Mouse (Mus musculus): ENCODE data around the gene Erbb4. TPM values are rescaled to one million over a fixed set of nuclear protein-coding genes. Genes with fewer than 3 reads are reported as not detected.

Gene Erbb4
- polyA plus RNA-seq, 1 experiment from 2014 or later: not detected

GRCm38 (mm10) chr1:69105096-69105492 is 2.8 kb downstream of the Erbb4 start:
- H3K27ac ChIP-seq (ENCODE audit: low read depth, low read length): no peak overlapping the region

GRCm38 (mm10) chr1:69103211-69103706 is 4.6 kb downstream of the Erbb4 start:
- no peak for ATAC-seq
- H3K36me3 ChIP-seq (ENCODE audit: control insufficient read depth, insufficient read depth): no peaks in the 10 kb centered on the region
- peaks cover 45% of the 10 kb centered on the region for H3K27me3 ChIP-seq (replicated peaks; ENCODE audit: control insufficient read depth, insufficient read depth, low read length)
- H3K9me3 ChIP-seq (ENCODE audit: control insufficient read depth): no peaks in the 10 kb centered on the region
- no peak overlapping the region for H3K27ac ChIP-seq (ENCODE audit: low read depth, low read length)
- H3K4me3 ChIP-seq (ENCODE audit: low read depth, low read length): no peak overlapping the region
- TF ChIP-seq CTCF (IDR thresholded peaks at IDR 0.05; ENCODE audit: low read depth): no peak
- no peak overlapping the region for H3K9ac ChIP-seq (ENCODE audit: low read depth, low read length)
- 84% methylated on average over 6 of the region's 6 CpGs for WGBS
- 0 out of 2 replicates have a peak, but pooled peaks cover 7% of the 10 kb centered on the region for H3K4me1 ChIP-seq (replicated peaks; ENCODE audit: control insufficient read depth, insufficient read depth, low read length)
- no peak overlapping the region for H3K4me2 ChIP-seq (replicated peaks; ENCODE audit: low read depth)

More at GRCm38 (mm10) chr1:69105096-69105492, 2.8 kb downstream of the Erbb4 start:
- H3K4me2 ChIP-seq (replicated peaks; ENCODE audit: low read depth): peak overlapping the region; percentile 99
- ATAC-seq: no peak
- TF ChIP-seq CTCF (IDR thresholded peaks at IDR 0.05; ENCODE audit: low read depth): no peak
- H3K4me3 ChIP-seq (ENCODE audit: low read depth, low read length): peak overlapping the region; percentile 46; the same call in 1 of the 2 replicates
- H3K9ac ChIP-seq (ENCODE audit: low read depth, low read length): no peak overlapping the region
- 4% methylated on average over 13 of the region's 13 CpGs for WGBS
- 0 out of 2 replicates have a peak, but pooled peaks cover 8% of the 10 kb centered on the region for H3K4me1 ChIP-seq (replicated peaks; ENCODE audit: control insufficient read depth, insufficient read depth, low read length)
- no peaks in the 10 kb centered on the region for H3K9me3 ChIP-seq (ENCODE audit: control insufficient read depth)
- peaks cover 55% of the 10 kb centered on the region for H3K27me3 ChIP-seq (replicated peaks; ENCODE audit: control insufficient read depth, insufficient read depth, low read length)
- H3K36me3 ChIP-seq (ENCODE audit: control insufficient read depth, insufficient read depth): no peaks in the 10 kb centered on the region

- 76% methylated on average over 2 of the region's 2 CpGs for WGBS
- H3K27ac ChIP-seq (ENCODE audit: low read depth, low read length): no peak overlapping the region
- H3K9ac ChIP-seq (ENCODE audit: low read depth, low read length): no peak overlapping the region
- no peak for TF ChIP-seq CTCF (IDR thresholded peaks at IDR 0.05; ENCODE audit: low read depth)
- H3K4me2 ChIP-seq (replicated peaks; ENCODE audit: low read depth): no peak overlapping the region
- ATAC-seq: no peak
- H3K36me3 ChIP-seq (ENCODE audit: control insufficient read depth, insufficient read depth): no peaks in the 10 kb centered on the region
- H3K4me3 ChIP-seq (ENCODE audit: low read depth, low read length): no peak overlapping the region
- H3K4me1 ChIP-seq (replicated peaks; ENCODE audit: control insufficient read depth, insufficient read depth, low read length): no peaks in the 10 kb centered on the region
- H3K9me3 ChIP-seq (ENCODE audit: control insufficient read depth): no peaks in the 10 kb centered on the region
- H3K27me3 ChIP-seq (replicated peaks; ENCODE audit: control insufficient read depth, insufficient read depth, low read length): peaks cover 30% of the 10 kb centered on the region
Measured at GRCm38 (mm10) chr1:69101670-69102069, 6.2 kb downstream of the Erbb4 start.

GRCm38 (mm10) chr1:69093052-69093451 is 14.8 kb downstream of the Erbb4 start:
- no peaks in the 10 kb centered on the region for H3K4me1 ChIP-seq (replicated peaks; ENCODE audit: control insufficient read depth, insufficient read depth, low read length)
- H3K4me3 ChIP-seq (ENCODE audit: low read depth, low read length): no peak overlapping the region
- no peak for TF ChIP-seq CTCF (IDR thresholded peaks at IDR 0.05; ENCODE audit: low read depth)
- H3K27ac ChIP-seq (ENCODE audit: low read depth, low read length): no peak overlapping the region
- 45% methylated on average over 3 of the region's 3 CpGs for WGBS
- H3K4me2 ChIP-seq (replicated peaks; ENCODE audit: low read depth): no peak overlapping the region
- ATAC-seq: no peak
- no peaks in the 10 kb centered on the region for H3K27me3 ChIP-seq (replicated peaks; ENCODE audit: control insufficient read depth, insufficient read depth, low read length)
- H3K9me3 ChIP-seq (ENCODE audit: control insufficient read depth): no peaks in the 10 kb centered on the region
- H3K36me3 ChIP-seq (ENCODE audit: control insufficient read depth, insufficient read depth): no peaks in the 10 kb centered on the region
- H3K9ac ChIP-seq (ENCODE audit: low read depth, low read length): no peak overlapping the region

GRCm38 (mm10) chr1:69089331-69089730 is 18.5 kb downstream of the Erbb4 start:
- Histone ChIP-seq H3K4me1 (replicated peaks; ENCODE audit: control insufficient read depth, insufficient read depth, low read length) (no peaks in the 10 kb centered on the region), H3K4me3 (ENCODE audit: low read depth, low read length) (no peak overlapping the region), H3K27ac (ENCODE audit: low read depth, low read length) (no peak overlapping the region), H3K36me3 (ENCODE audit: control insufficient read depth, insufficient read depth) (no peaks in the 10 kb centered on the region), H3K4me2 (replicated peaks; ENCODE audit: low read depth) (no peak overlapping the region), H3K27me3 (replicated peaks; ENCODE audit: control insufficient read depth, insufficient read depth, low read length) (no peaks in the 10 kb centered on the region), H3K9me3 (ENCODE audit: control insufficient read depth) (no peaks in the 10 kb centered on the region), H3K9ac (ENCODE audit: low read depth, low read length) (no peak overlapping the region)
- 67% methylated on average over 1 of the region's 1 CpGs for WGBS
- no peak for TF ChIP-seq CTCF (IDR thresholded peaks at IDR 0.05; ENCODE audit: low read depth)
- no peak for ATAC-seq

GRCm38 (mm10) chr1:69085753-69086152 is 22.1 kb downstream of the Erbb4 start:
- ATAC-seq: no peak
- Histone ChIP-seq H3K4me2 (replicated peaks; ENCODE audit: low read depth) (no peak overlapping the region), H3K36me3 (ENCODE audit: control insufficient read depth, insufficient read depth) (no peaks in the 10 kb centered on the region), H3K27ac (ENCODE audit: low read depth, low read length) (no peak overlapping the region), H3K27me3 (replicated peaks; ENCODE audit: control insufficient read depth, insufficient read depth, low read length) (no peaks in the 10 kb centered on the region), H3K9ac (ENCODE audit: low read depth, low read length) (no peak overlapping the region), H3K4me1 (replicated peaks; ENCODE audit: control insufficient read depth, insufficient read depth, low read length) (no peaks in the 10 kb centered on the region), H3K9me3 (ENCODE audit: control insufficient read depth) (no peaks in the 10 kb centered on the region), H3K4me3 (ENCODE audit: low read depth, low read length) (no peak overlapping the region)
- 70% methylated on average over 6 of the region's 6 CpGs for WGBS
- no peak for TF ChIP-seq CTCF (IDR thresholded peaks at IDR 0.05; ENCODE audit: low read depth)

- Histone ChIP-seq H3K9ac (ENCODE audit: low read depth, low read length) (no peak overlapping the region), H3K36me3 (ENCODE audit: control insufficient read depth, insufficient read depth) (no peaks in the 10 kb centered on the region), H3K4me2 (replicated peaks; ENCODE audit: low read depth) (no peak overlapping the region), H3K9me3 (ENCODE audit: control insufficient read depth) (no peaks in the 10 kb centered on the region), H3K27ac (ENCODE audit: low read depth, low read length) (no peak overlapping the region), H3K4me1 (replicated peaks; ENCODE audit: control insufficient read depth, insufficient read depth, low read length) (no peaks in the 10 kb centered on the region), H3K27me3 (replicated peaks; ENCODE audit: control insufficient read depth, insufficient read depth, low read length) (no peaks in the 10 kb centered on the region), H3K4me3 (ENCODE audit: low read depth, low read length) (no peak overlapping the region)
- no peak for TF ChIP-seq CTCF (IDR thresholded peaks at IDR 0.05; ENCODE audit: low read depth)
- WGBS: 84% methylated on average over 4 of the region's 4 CpGs
- ATAC-seq: no peak
Measured at GRCm38 (mm10) chr1:69048918-69049317, 58.9 kb downstream of the Erbb4 start.

All from intestine, postnatal 0 days (tissue).